Mouse (Mus musculus) heart, embryonic 14.5 days (tissue): Measurements from ENCODE around the gene Fas. TPM values are rescaled to one million over a fixed set of nuclear protein-coding genes. Genes with fewer than 3 reads are reported as not detected.
A peak's percentile ranks its signal among the peaks of the same experiment; 100 is the strongest.

Experiments
- ATAC-seq: fragments of 200-750 bp; cut with Nextera tagmentation; 2 replicates; pipeline ENCODE4 v1.8.0; 2017; ENCODE audit warnings: low read depth, moderate TSS enrichment; ENCODE audit not compliant: insufficient number of reproducible peaks, insufficient read depth, low FRiP score
- H3K27ac ChIP-seq, 2 experiments: fragments of 200-500 bp in 1 of 2; fragments of 300-500 bp in 1 of 2; sonication (generic) in 1 of 2; replicated peaks in 1 of 2; 2 replicates each; pipeline ENCODE4 v1.5.1; 2012 to 2014; ENCODE audit warnings: low read depth in 2 of 2, low read length in 2 of 2, control low read depth in 1 of 2, mild to moderate bottlenecking in 1 of 2, mixed read lengths in 1 of 2; ENCODE audit not compliant: control insufficient read depth in 1 of 2, insufficient read depth in 1 of 2
- H3K27me3 ChIP-seq: fragments of 300-500 bp; sonication (generic); 2 replicates; pipeline ENCODE4 v1.6.1; 2014; ENCODE audit warnings: mild to moderate bottlenecking, low read length, control low read depth; ENCODE audit not compliant: control insufficient read depth, insufficient read depth
- H3K36me3 ChIP-seq: fragments of 300-500 bp; sonication (generic); 2 replicates; pipeline ENCODE4 v1.6.1; 2014; ENCODE audit warnings: mild to moderate bottlenecking, control low read depth, low read length, mixed read lengths; ENCODE audit not compliant: control insufficient read depth, insufficient read depth
- H3K4me1 ChIP-seq, 2 experiments: fragments of 200-500 bp in 1 of 2; fragments of 300-500 bp in 1 of 2; sonication (generic) in 1 of 2; 2 replicates each; pipeline ENCODE4 v1.6.1; 2012 to 2014; ENCODE audit warnings: low read length in 2 of 2, control low read depth in 1 of 2, mixed read lengths in 1 of 2; ENCODE audit not compliant: control insufficient read depth in 2 of 2, insufficient read depth in 2 of 2
- H3K4me2 ChIP-seq: fragments of 300-500 bp; sonication (generic); 2 replicates; pipeline ENCODE4 v1.6.1; 2014; ENCODE audit warnings: mild to moderate bottlenecking, low read length
- H3K4me3 ChIP-seq, 2 experiments: fragments of 200-500 bp in 1 of 2; fragments of 300-500 bp in 1 of 2; sonication (generic) in 1 of 2; 2 replicates each; pipeline ENCODE4 v1.5.1; 2012 to 2014; ENCODE audit warnings: low read length in 2 of 2, mild to moderate bottlenecking in 2 of 2, control low read depth in 1 of 2, low read depth in 1 of 2, moderate library complexity in 1 of 2; ENCODE audit not compliant: control insufficient read depth in 1 of 2, insufficient read depth in 1 of 2
- H3K9ac ChIP-seq: fragments of 300-500 bp; sonication (generic); 2 replicates; pipeline ENCODE4 v1.6.1; 2014; ENCODE audit warnings: mild to moderate bottlenecking, low read length
- H3K9me3 ChIP-seq: fragments of 300-500 bp; sonication (generic); 2 replicates; pipeline ENCODE4 v1.6.1; 2016; ENCODE audit warnings: low read length, control low read depth; ENCODE audit not compliant: control insufficient read depth
- WGBS: fragments of 180-500 bp; shearing (Covaris S2); extraction: QIAGEN DNeasy Blood & Tissue Kit; methylation state at CpG from one replicate; pipeline ENCODE4 v1.1.7; 2014; 5-methylcytosine and 5-hydroxymethylcytosine counted together
- polyA plus RNA-seq: library from polyadenylated mRNA; unstranded; fragments of >200 nt; fragmentation: Nextera tagmentation; extraction: Ambion mirVana; gene quantifications from 2 replicates; pipeline ENCODE4 v1.2.1, GENCODE M21; 2014

Gene Fas
- 3.5 and 4.4 TPM in 2 replicates for polyA plus RNA-seq

GRCm38 (mm10) chr19:34289948-34290789, at the start of gene Fas:
Gene Fas, plus strand, starts transcription at chr19:34290666.
- WGBS: 4% methylated on average over 19 of the region's 19 CpGs
- 0 out of 2 replicates have a peak, but pooled peaks cover 7% of the 10 kb centered on the region for H3K27me3 ChIP-seq
- H3K36me3 ChIP-seq: no peaks in the 10 kb centered on the region
- no peaks in the 10 kb centered on the region; a peak in 1 of 4 replicates for H3K4me1 ChIP-seq
- peak within 1 kb of the TSS; percentile 57 to 64 for H3K4me3 ChIP-seq
- H3K9ac ChIP-seq: peak within 1 kb of the TSS; percentile 68
- H3K27ac ChIP-seq: no peak within 1 kb of the TSS
- H3K9me3 ChIP-seq: no peaks in the 10 kb centered on the region
- ATAC-seq: peak; percentile 87
- peak within 1 kb of the TSS; percentile 96 for H3K4me2 ChIP-seq

DNA sequence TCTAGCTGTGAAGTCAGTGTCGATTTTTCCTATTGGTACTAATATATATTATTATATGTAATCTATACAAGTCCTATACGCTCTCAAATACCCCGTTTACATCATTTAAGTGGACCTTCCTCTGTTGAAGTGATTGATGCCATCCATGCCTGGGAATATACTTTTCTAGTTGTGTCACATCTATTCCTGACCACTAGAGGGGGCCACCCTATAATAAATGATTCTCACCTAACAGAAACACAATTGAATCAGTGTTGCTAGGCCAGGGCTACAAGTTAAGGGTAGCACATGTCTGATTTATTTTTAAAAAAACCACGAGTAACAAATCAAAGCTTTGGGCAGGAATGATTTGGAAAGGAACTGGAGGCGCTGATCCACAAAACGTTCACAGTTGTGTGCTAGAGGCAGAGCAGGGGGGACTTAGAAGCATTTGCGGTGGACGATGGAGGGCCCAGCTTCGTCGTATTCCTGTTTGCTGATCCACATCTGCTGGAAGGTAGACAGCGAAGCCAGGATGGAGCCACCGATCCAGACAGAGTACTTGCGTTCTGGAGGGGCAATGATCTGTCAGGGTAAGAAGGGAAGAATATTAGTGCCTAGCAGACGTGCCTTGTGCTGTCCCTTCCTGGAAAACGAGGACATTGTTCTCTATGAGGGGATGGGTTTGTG, 49.1 kb upstream of the Fas start:
- Histone ChIP-seq H3K9me3 (no peaks in the 10 kb centered on the region), H3K4me3 (no peak overlapping the region), H3K27me3 (no peaks in the 10 kb centered on the region), H3K27ac (no peak overlapping the region), H3K36me3 (peaks cover 66% of the 10 kb centered on the region), H3K4me2 (no peak overlapping the region), H3K4me1 (no peaks in the 10 kb centered on the region), H3K9ac (no peak overlapping the region)
- 60% methylated on average over 15 of the region's 15 CpGs for WGBS
- no peak for ATAC-seq

DNA sequence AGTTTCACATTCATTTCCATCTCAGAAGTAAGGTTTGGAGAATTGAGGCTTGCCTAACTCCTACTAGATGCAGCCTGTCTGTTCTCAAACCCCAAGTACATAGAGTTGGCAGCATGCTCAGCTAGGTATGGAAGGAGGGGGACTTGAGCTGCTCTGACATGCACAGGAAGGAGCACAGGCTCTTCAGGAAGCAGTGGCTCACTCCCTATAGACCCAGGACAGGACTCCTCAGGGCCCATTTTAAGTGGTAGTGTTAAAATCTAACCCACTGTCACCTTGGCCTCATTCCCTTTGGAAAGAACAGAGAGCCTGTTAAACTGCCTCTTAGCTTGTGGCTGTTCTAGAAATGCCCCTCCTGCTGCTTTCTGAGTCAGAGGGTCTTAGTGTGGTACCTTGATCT, 47.5 kb upstream of the Fas start:
- no peaks in the 10 kb centered on the region for H3K4me1 ChIP-seq
- no peak for ATAC-seq
- no peak overlapping the region for H3K4me2 ChIP-seq
- no peak overlapping the region for H3K27ac ChIP-seq
- H3K9me3 ChIP-seq: no peaks in the 10 kb centered on the region
- H3K27me3 ChIP-seq: no peaks in the 10 kb centered on the region
- H3K36me3 ChIP-seq: peaks cover 77% of the 10 kb centered on the region
- H3K4me3 ChIP-seq: no peak overlapping the region
- no peak overlapping the region for H3K9ac ChIP-seq

- no peak overlapping the region for H3K9ac ChIP-seq
- peaks cover 86% of the 10 kb centered on the region for H3K36me3 ChIP-seq
Observed at GRCm38 (mm10) chr19:34244056-34244455, 46.4 kb upstream of the Fas start.

GRCm38 (mm10) chr19:34248558-34248957, 41.9 kb upstream of the Fas start:
- ATAC-seq: no peak
- H3K36me3 ChIP-seq: peaks cover 70% of the 10 kb centered on the region
- 76% methylated on average over 5 of the region's 5 CpGs for WGBS

More at GRCm38 (mm10) chr19:34244056-34244455, 46.4 kb upstream of the Fas start:
- no peak overlapping the region for H3K27ac ChIP-seq
- no peak overlapping the region for H3K4me2 ChIP-seq
- WGBS: 23% methylated on average over 6 of the region's 6 CpGs
- no peak overlapping the region for H3K4me3 ChIP-seq
- no peaks in the 10 kb centered on the region for H3K4me1 ChIP-seq
- H3K27me3 ChIP-seq: no peaks in the 10 kb centered on the region
- H3K9me3 ChIP-seq: no peaks in the 10 kb centered on the region
- no peak for ATAC-seq

GRCm38 (mm10) chr19:34250621-34251020, 39.8 kb upstream of the Fas start:
- no peak overlapping the region for H3K4me2 ChIP-seq
- H3K4me3 ChIP-seq: no peak overlapping the region
- H3K27ac ChIP-seq: no peak overlapping the region
- H3K9me3 ChIP-seq: no peaks in the 10 kb centered on the region
- H3K4me1 ChIP-seq: peaks cover 4 to 12% of the 10 kb centered on the region in 2 experiments; a peak in 3 of 4 replicates
- H3K36me3 ChIP-seq: peaks cover 53% of the 10 kb centered on the region
- no peaks in the 10 kb centered on the region for H3K27me3 ChIP-seq
- 83% methylated on average over 4 of the region's 4 CpGs for WGBS
- no peak overlapping the region for H3K9ac ChIP-seq
- no peak for ATAC-seq

More at GRCm38 (mm10) chr19:34248558-34248957, 41.9 kb upstream of the Fas start:
- Histone ChIP-seq H3K9me3 (no peaks in the 10 kb centered on the region), H3K27ac (no peak overlapping the region), H3K4me2 (no peak overlapping the region), H3K4me3 (no peak overlapping the region), H3K9ac (no peak overlapping the region), H3K4me1 (peaks cover 2 to 9% of the 10 kb centered on the region in 2 experiments; a peak in 2 of 4 replicates), H3K27me3 (no peaks in the 10 kb centered on the region)

- H3K27ac ChIP-seq: no peak overlapping the region
- peak overlapping the region; percentile 70; the same call in 1 of the 2 replicates for H3K4me2 ChIP-seq
- H3K4me3 ChIP-seq: peak overlapping the region in 1 of 2 experiments; percentile 7; a peak in 1 of 4 replicates
- WGBS: 79% methylated on average over 2 of the region's 2 CpGs
- no peak for ATAC-seq
- H3K4me1 ChIP-seq: peaks cover 4 to 14% of the 10 kb centered on the region in 2 experiments; a peak in 3 of 4 replicates
- H3K36me3 ChIP-seq: peaks cover 41% of the 10 kb centered on the region
- H3K9me3 ChIP-seq: no peaks in the 10 kb centered on the region
- no peak overlapping the region for H3K9ac ChIP-seq
- H3K27me3 ChIP-seq: no peaks in the 10 kb centered on the region
Observed at GRCm38 (mm10) chr19:34251900-34252299, 38.6 kb upstream of the Fas start.
